Comparison of ENCODE assay signal across 8 mouse cellular contexts in the genomic region with DNA sequence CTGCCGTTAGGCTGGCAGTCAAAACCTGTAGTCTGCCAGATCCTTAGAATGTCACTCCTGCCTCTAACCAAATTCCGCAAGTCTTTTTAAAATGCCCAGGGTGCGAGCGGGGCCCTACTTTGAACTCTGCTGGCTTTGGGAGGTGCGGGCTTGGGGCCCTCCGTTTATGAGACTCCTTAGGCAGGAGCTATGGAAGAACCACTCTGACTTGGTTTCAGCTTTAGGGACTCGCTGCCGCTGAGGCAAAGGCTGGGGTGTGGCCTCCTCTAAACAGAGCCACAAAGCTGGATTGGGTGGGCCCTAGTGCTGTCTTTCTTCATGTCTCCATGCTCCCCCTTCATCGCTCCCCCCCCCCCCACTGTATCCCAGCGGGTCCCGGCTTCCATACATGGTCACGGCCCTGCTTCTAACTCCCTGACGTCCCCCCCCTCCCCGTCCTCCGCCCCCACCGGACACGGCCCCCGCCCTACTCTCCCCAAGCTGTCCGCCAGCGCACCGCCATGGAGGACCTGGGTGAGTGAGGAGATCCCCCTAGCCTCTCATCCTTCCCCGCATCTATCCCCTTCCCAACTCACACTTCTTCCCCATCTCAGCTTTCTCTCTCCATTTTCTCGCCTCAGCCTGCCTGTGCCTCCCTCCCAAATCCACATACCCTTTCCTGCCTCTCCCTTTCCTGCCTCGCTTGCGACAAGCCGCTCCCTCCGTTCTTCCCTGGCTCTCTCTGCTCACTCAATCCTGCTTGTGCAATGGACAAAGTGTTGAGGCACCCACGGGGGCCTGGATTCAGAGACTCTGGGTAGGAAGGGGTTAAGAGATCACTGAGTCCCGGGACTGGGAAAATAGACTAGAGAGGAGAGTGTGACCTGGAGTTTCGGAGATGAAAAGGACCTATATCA. TPM values are rescaled to one million over a fixed set of nuclear protein-coding genes. Genes with fewer than 3 reads are reported as not detected.
DNase-seq lines count a peak whose midpoint lies in the region; ATAC-seq and TF ChIP-seq lines count a peak whose summit lies in the region.

A gene (plus strand): TSS at position 317 of the 896 bp plus-strand sequence.

- peak within 1 kb of the TSS; percentile 66 for H3K4me3 ChIP-seq in C2C12 (ENCODE audit: insufficient read depth, poor library complexity, severe bottlenecking)
- H3K4me3 ChIP-seq in embryonic fibroblast, embryonic 13.5 days (ENCODE audit: insufficient read depth, low read length): peak within 1 kb of the TSS; percentile 83
- H3K4me3 ChIP-seq in liver, postnatal 0 days (ENCODE audit: low read depth, low read length): peak within 1 kb of the TSS; percentile 43

- H3K9ac ChIP-seq in liver, postnatal 0 days (replicated peaks): peak within 1 kb of the TSS; percentile 62

- TF ChIP-seq CTCF in C2C12 (IDR thresholded peaks at IDR 0.05; ENCODE audit: control insufficient read depth, insufficient read depth, insufficient read length): no peak
- no peak for TF ChIP-seq CTCF in embryonic fibroblast, embryonic 13.5 days (IDR thresholded peaks at IDR 0.05; ENCODE audit: borderline replicate concordance, insufficient read depth, low read length)
- no peak for TF ChIP-seq CTCF in liver, postnatal 0 days (IDR thresholded peaks at IDR 0.05; ENCODE audit: low read depth)

- H3K79me2 ChIP-seq in C2C12 (ENCODE audit: control insufficient read depth, insufficient read depth): peaks cover 27% of the 10 kb centered on the region

- DNase-seq in adrenal gland, postnatal 4 days (ENCODE audit: low spot score in 2 of 2): no peak
- peak; percentile 68 for DNase-seq in heart, adult 8-10 months (ENCODE audit: low spot score)
- DNase-seq in kidney, postnatal 14 days: peak; percentile 74
- peak; percentile 45 for DNase-seq in liver, postnatal 0 days
- peak; percentile 63 for DNase-seq in ovary, adult 18-20 months (ENCODE audit: low spot score)
- DNase-seq in thymus, postnatal 25 days: no peak

- H3K27ac ChIP-seq in embryonic fibroblast, embryonic 13.5 days (ENCODE audit: insufficient read depth, low read length): peak within 1 kb of the TSS; percentile 91
- H3K27ac ChIP-seq in liver, postnatal 0 days (ENCODE audit: low read depth): peak within 1 kb of the TSS; percentile 44; the same call in 1 of the 2 replicates

- H3K79me3 ChIP-seq in C2C12 (ENCODE audit: low read depth): peaks cover 12% of the 10 kb centered on the region

- H3K4me2 ChIP-seq in liver, postnatal 0 days (ENCODE audit: low read depth, low read length): peak within 1 kb of the TSS; percentile 70

- no peaks in the 10 kb centered on the region for H3K27me3 ChIP-seq in C2C12 (ENCODE audit: control insufficient read depth, insufficient read depth, insufficient read length)
- peaks cover 5% of the 10 kb centered on the region for H3K27me3 ChIP-seq in liver, postnatal 0 days (ENCODE audit: insufficient read depth, low read length)

- no peak for TF ChIP-seq EP300 in liver, postnatal 0 days (IDR thresholded peaks at IDR 0.05; ENCODE audit: low read depth)

- no peaks in the 10 kb centered on the region for H3K9me3 ChIP-seq in liver, postnatal 0 days (ENCODE audit: low read length)

- WGBS in liver, postnatal 0 days (ENCODE audit: insufficient replicate concordance): 13% methylated on average over 24 of the region's 30 CpGs

- peaks cover 8% of the 10 kb centered on the region for H3K4me1 ChIP-seq in embryonic fibroblast, embryonic 13.5 days (ENCODE audit: control insufficient read depth, insufficient read depth, low read length)
- H3K4me1 ChIP-seq in liver, postnatal 0 days (ENCODE audit: insufficient read depth): peaks cover 8% of the 10 kb centered on the region

- peak within 1 kb of the TSS; percentile 87 for H3ac ChIP-seq in C2C12 (ENCODE audit: control insufficient read depth, insufficient read length, low read depth)

- peak; percentile 83 for TF ChIP-seq POLR2A in embryonic fibroblast, embryonic 13.5 days (IDR thresholded peaks at IDR 0.05; ENCODE audit: low read depth, low read length)

- H3K36me3 ChIP-seq in C2C12 (ENCODE audit: control insufficient read depth, insufficient read depth): peaks cover 36% of the 10 kb centered on the region
- peaks cover 20% of the 10 kb centered on the region for H3K36me3 ChIP-seq in liver, postnatal 0 days (replicated peaks; ENCODE audit: insufficient read depth, low read length)

- ATAC-seq in liver, postnatal 0 days: peak; percentile 43

TF ChIP-seq in C2C12, 6 proteins besides CTCF, POLR2A, EP300 and RAD21:
- TF ChIP-seq CEBPB (IDR thresholded peaks at IDR 0.05; ENCODE audit: low read depth) (no peak), FOSL1 (IDR thresholded peaks at IDR 0.05; ENCODE audit: insufficient read depth, low read length, poor library complexity, severe bottlenecking) (no peak), MYOD1 (IDR thresholded peaks at IDR 0.05; ENCODE audit: control insufficient read depth, insufficient read length, low read depth) (no peak), USF1 (IDR thresholded peaks at IDR 0.05; ENCODE audit: low read depth) (no peak), MAX (IDR thresholded peaks at IDR 0.05) (no peak), MYOG (IDR thresholded peaks at IDR 0.05; ENCODE audit: control insufficient read depth, extremely low read depth, insufficient read length) (no peak)

RNA-seq across cellular contexts. Expression of the gene that starts here (rescaled TPM):
- 110 TPM for polyA plus RNA-seq in C2C12 (2012; fragmentation: generic; extraction: Trizol)
- total RNA-seq in adrenal gland, postnatal 4 days (2021): 10 to 100 TPM; 32.0 to 35.0 TPM
- polyA plus RNA-seq in embryonic fibroblast, embryonic 13.5 days (2011; ENCODE audit: insufficient read length, low read depth, missing spikeins): 200 and 221 TPM in 2 replicates
- 10 to 100 TPM; 13.5 to 15.7 (median 14.6) TPM for total RNA-seq in heart, adult 8-10 months (2022)
- polyA plus RNA-seq in liver, postnatal 0 days (2015; fragmentation: Nextera tagmentation; extraction: Ambion mirVana): 10.1 and 10.4 TPM in 2 replicates

Comparison
In these comparisons a context has a peak if more than half of its experiments do, and no peak if none do; other contexts are left out.
1. DNase-seq: peak in heart, adult 8-10 months (single experiment), kidney, postnatal 14 days (single experiment), liver, postnatal 0 days (single experiment) and ovary, adult 18-20 months (single experiment); none in adrenal gland, postnatal 4 days (0 of 2) and thymus, postnatal 25 days (single experiment).
2. Peak in every context shown above with its lines, with median percentiles within 50 percentile points of each other: H3K4me3 ChIP-seq.